25 mouse cellular contexts compared by ENCODE assay signal in genomic region chr2:17945369-17945915, GRCm38 (mm10). TPM values are rescaled to one million over a fixed set of nuclear protein-coding genes. Genes with fewer than 3 reads are reported as not detected.
A peak's percentile ranks its signal among the peaks of the same experiment; 100 is the strongest.
DNase-seq lines count a peak whose midpoint lies in the region; ATAC-seq and TF ChIP-seq lines count a peak whose summit lies in the region.
"Had no signal": no experiment of that assay in that cellular context is flagged by ENCODE, and none has a peak within 500 bp of the region (broad histone marks: within the 10 kb centered on the region; RNA-seq: fewer than 3 reads in every experiment).

No protein-coding gene starts in this region.

- H3K27me3 ChIP-seq in heart, postnatal 0 days (ENCODE audit: control insufficient read depth, insufficient read depth, low read length), result no peaks in the 10 kb centered on the region
- no peaks in the 10 kb centered on the region for H3K27me3 ChIP-seq in lung, postnatal 0 days (replicated peaks; ENCODE audit: insufficient read depth, low read length)
- H3K27me3 ChIP-seq: forebrain, embryonic 13.5 days; heart, embryonic 12.5 days; hindbrain, embryonic 13.5 days; intestine, embryonic 15.5 days had no signal

- no peaks in the 10 kb centered on the region for H3K9me3 ChIP-seq in heart, postnatal 0 days (replicated peaks; ENCODE audit: control insufficient read depth, low read length)
- H3K9me3 ChIP-seq in lung, postnatal 0 days (ENCODE audit: low read length), result no peaks in the 10 kb centered on the region
- H3K9me3 ChIP-seq: embryonic facial prominence, embryonic 10.5 days; forebrain, embryonic 13.5 days; heart, embryonic 12.5 days; hindbrain, embryonic 13.5 days; intestine, embryonic 15.5 days had no signal

- no peak overlapping the region for H3K4me3 ChIP-seq in heart, postnatal 0 days (ENCODE audit: low read depth, low read length)
- H3K4me3 ChIP-seq in lung, postnatal 0 days (ENCODE audit: low read depth, low read length), result no peak overlapping the region
- H3K4me3 ChIP-seq: embryonic facial prominence, embryonic 10.5 days; forebrain, embryonic 13.5 days; heart, adult 2 months; heart, embryonic 12.5 days; hindbrain, embryonic 13.5 days; intestine, embryonic 15.5 days had no signal

- H3K36me3 ChIP-seq in heart, postnatal 0 days (replicated peaks; ENCODE audit: control insufficient read depth, insufficient read depth, low read length), result no peaks in the 10 kb centered on the region
- H3K36me3 ChIP-seq in lung, postnatal 0 days (ENCODE audit: insufficient read depth, low read length), result no peaks in the 10 kb centered on the region
- H3K36me3 ChIP-seq: embryonic facial prominence, embryonic 10.5 days; heart, embryonic 12.5 days; hindbrain, embryonic 13.5 days; intestine, embryonic 15.5 days had no signal

- 68% methylated on average over 7 of the region's 7 CpGs for WGBS in heart, postnatal 0 days
- WGBS in lung, postnatal 0 days, result 72% methylated on average over 7 of the region's 7 CpGs

- TF ChIP-seq CTCF in heart, postnatal 0 days (IDR thresholded peaks at IDR 0.05; ENCODE audit: low read depth), result no peak
- TF ChIP-seq CTCF in lung, postnatal 0 days (IDR thresholded peaks at IDR 0.05), result no peak

- H3K4me2 ChIP-seq in heart, postnatal 0 days (ENCODE audit: low read depth, low read length), result 0 out of 2 replicates have a peak overlapping the region, but pooled peaks have one; percentile 6
- no peak overlapping the region for H3K4me2 ChIP-seq in lung, postnatal 0 days (replicated peaks; ENCODE audit: low read depth, low read length)
- H3K4me2 ChIP-seq: forebrain, embryonic 13.5 days; heart, embryonic 12.5 days; hindbrain, embryonic 13.5 days; intestine, embryonic 15.5 days had no signal

- no peak for DNase-seq in heart, postnatal 0 days (ENCODE audit: low spot score)
- DNase-seq in heart, postnatal 14 days, result no peak
- DNase-seq in CD4-positive, CD25-positive, alpha-beta regulatory T cell, adult 2 months (ENCODE audit: low read depth, low spot score), result peak; percentile 13
- peak; percentile 34 for DNase-seq in telencephalon, adult 2 months (ENCODE audit: low read depth, low spot score)
- no peak for DNase-seq in lung, postnatal 0 days (ENCODE audit: low spot score)
- no peak for DNase-seq in adrenal gland, adult (ENCODE audit: inconsistent age in 2 of 2, low spot score in 1 of 2)
- DNase-seq: adrenal gland, postnatal 14 days; cerebellum, adult 18-20 months; cerebellum, adult 9-11 months; forebrain, postnatal 0 days; gastrocnemius, postnatal 36 days; heart, adult 2 months had no signal

- H3K4me1 ChIP-seq in heart, postnatal 0 days (ENCODE audit: control insufficient read depth, insufficient read depth), result no peaks in the 10 kb centered on the region
- no peaks in the 10 kb centered on the region for H3K4me1 ChIP-seq in lung, postnatal 0 days (ENCODE audit: insufficient read depth, low read depth, low read length)
- H3K4me1 ChIP-seq: forebrain, embryonic 13.5 days; heart, embryonic 12.5 days; hindbrain, embryonic 13.5 days had no signal

- no peak for ATAC-seq in heart, postnatal 0 days (ENCODE audit: insufficient read depth, low read depth)
- peak; percentile 54 for ATAC-seq in inflammation-experienced regulatory T-cells, adult 6 months
- ATAC-seq in lung, postnatal 0 days, result no peak
- ATAC-seq: forebrain, embryonic 13.5 days; forebrain, postnatal 0 days; hindbrain, postnatal 0 days; intestine, embryonic 15.5 days had no signal

- H3K9ac ChIP-seq in heart, postnatal 0 days (replicated peaks; ENCODE audit: low read depth, low read length), result no peak overlapping the region
- no peak overlapping the region for H3K9ac ChIP-seq in lung, postnatal 0 days (replicated peaks; ENCODE audit: low read depth)
- H3K9ac ChIP-seq: forebrain, embryonic 13.5 days; forebrain, postnatal 0 days; heart, embryonic 12.5 days; hindbrain, embryonic 13.5 days; intestine, embryonic 15.5 days had no signal

- no peak overlapping the region for H3K27ac ChIP-seq in heart, postnatal 0 days (ENCODE audit: low read depth)
- H3K27ac ChIP-seq in lung, postnatal 0 days (ENCODE audit: low read length), result no peak overlapping the region
- H3K27ac ChIP-seq: embryonic facial prominence, embryonic 10.5 days; forebrain, embryonic 13.5 days; heart, adult 2 months; hindbrain, embryonic 13.5 days; hindbrain, postnatal 0 days; intestine, embryonic 15.5 days had no signal

- intact Hi-C loops in heart, postnatal 14 days (cut with DNase I), result loop anchor here (5.0 kb wide), 1 partner anchor 77 kb away; no protein-coding TSS in a partner anchor

- no peak for TF ChIP-seq EP300 in heart, postnatal 0 days (IDR thresholded peaks at IDR 0.05; ENCODE audit: low read depth)
- TF ChIP-seq EP300 in lung, postnatal 0 days (IDR thresholded peaks at IDR 0.05), result no peak

RNA-seq across cellular contexts. Expression of gene H2al2a, which starts 51.3 kb away (rescaled TPM):
- total RNA-seq in heart, postnatal 0 days (2014; rRNA removed; ENCODE audit: low replicate concordance), result not detected in 2 replicates
- not detected in 2 replicates for polyA plus RNA-seq in heart, postnatal 0 days (2015; fragmentation: Nextera tagmentation; extraction: Ambion mirVana)
- total RNA-seq in heart, postnatal 14 days (2021), result not detected
- polyA plus RNA-seq in inflammation-experienced regulatory T-cells, adult 6 months (2017; shearing (Covaris generic)), result not detected
- not detected in 2 replicates for polyA plus RNA-seq in lung, postnatal 0 days (2015; fragmentation: Nextera tagmentation; extraction: Ambion mirVana)
- total RNA-seq: adrenal gland, adult 18-20 months; adrenal gland, postnatal 14 days; forebrain, postnatal 0 days; gastrocnemius, adult 8-10 months; gastrocnemius, postnatal 36 days; heart, adult 2 months; hematopoietic stem cell, adult 5-6 weeks; hindbrain, postnatal 0 days; MEL had no signal
- polyA plus RNA-seq: embryonic facial prominence, embryonic 10.5 days; embryonic facial prominence, embryonic 14.5 days; forebrain, embryonic 13.5 days; forebrain, postnatal 0 days; heart, embryonic 12.5 days; heart, embryonic 16.5 days; hindbrain, embryonic 13.5 days; hindbrain, postnatal 0 days; intestine, embryonic 15.5 days had no signal

Comparison
In these comparisons a context has a peak if more than half of its experiments do, and no peak if none do; other contexts are left out.
1. DNase-seq: peak in CD4-positive, CD25-positive, alpha-beta regulatory T cell, adult 2 months (single experiment) and telencephalon, adult 2 months (single experiment); none in heart, postnatal 0 days (single experiment), heart, postnatal 14 days (0 of 2), lung, postnatal 0 days (single experiment) and adrenal gland, adult (0 of 2).